Mouse (Mus musculus): ENCODE measurements at regions not wholly inside any gene's neighbourhood (a gene's known extent, or its start where the extent isn't known, plus 50 kb on each side); places are given as distances from the start of the nearest gene placed in this dataset.

DNA sequence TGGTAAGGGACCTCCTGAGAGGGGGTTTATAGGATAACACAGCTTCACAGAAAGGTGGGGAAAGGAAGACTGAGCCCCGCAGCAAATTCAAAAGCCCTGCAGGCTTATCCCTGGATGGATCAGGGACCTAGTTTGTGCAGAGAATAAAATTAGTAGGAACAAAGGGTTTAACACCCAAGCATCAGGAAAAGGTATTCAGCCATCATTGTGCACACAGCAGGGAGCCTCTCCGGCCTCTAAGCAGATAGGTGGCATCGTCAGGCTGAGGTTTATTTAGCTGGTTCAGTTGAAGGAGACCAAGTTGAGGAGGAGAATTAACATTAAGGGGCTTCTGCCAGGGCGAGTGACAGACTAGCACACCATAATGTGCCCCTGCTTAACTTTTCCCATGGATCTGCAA is 571.3 kb downstream of the Cdk5rap2 start:
- Histone ChIP-seq H3K27me3 (no peaks in the 10 kb centered on the region), H3K36me3 (no peaks in the 10 kb centered on the region), H3K9me3 (no peaks in the 10 kb centered on the region), H3K4me1 (no peaks in the 10 kb centered on the region), H3K4me3 (no peak overlapping the region), H3K27ac (no peak overlapping the region), H3K4me2 (replicated peaks) (no peak overlapping the region), H3K9ac (no peak overlapping the region)
- WGBS, result 35% methylated on average over 4 of the region's 4 CpGs
- no peak for ATAC-seq (ENCODE audit: low FRiP score, low read depth)

DNA sequence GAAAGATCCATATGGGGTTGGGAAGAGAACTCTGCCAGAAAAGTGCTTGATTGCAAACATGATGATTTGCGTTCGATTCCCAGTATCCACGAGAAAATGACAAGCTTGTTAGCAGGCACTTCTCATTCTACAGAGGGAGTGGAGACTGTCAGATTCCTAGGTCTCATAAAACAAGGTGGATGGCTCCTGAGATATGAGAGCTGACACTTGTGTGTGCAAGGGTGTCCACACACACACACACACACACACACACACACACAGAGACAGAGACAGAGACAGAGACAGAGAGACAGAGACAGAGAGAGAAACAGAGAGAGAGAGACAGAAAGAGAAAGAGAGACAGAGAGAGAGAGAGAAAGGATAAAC is 585.4 kb downstream of the Cdk5rap2 start:
- H3K36me3 ChIP-seq, result no peaks in the 10 kb centered on the region
- H3K9ac ChIP-seq, result no peak overlapping the region
- H3K4me1 ChIP-seq, result no peaks in the 10 kb centered on the region
- 61% methylated on average over 3 of the region's 3 CpGs for WGBS
- no peak overlapping the region for H3K4me2 ChIP-seq (replicated peaks)
- no peaks in the 10 kb centered on the region for H3K27me3 ChIP-seq
- no peak for ATAC-seq (ENCODE audit: low FRiP score, low read depth)
- H3K27ac ChIP-seq, result no peak overlapping the region
- no peaks in the 10 kb centered on the region for H3K9me3 ChIP-seq
- no peak overlapping the region for H3K4me3 ChIP-seq

DNA sequence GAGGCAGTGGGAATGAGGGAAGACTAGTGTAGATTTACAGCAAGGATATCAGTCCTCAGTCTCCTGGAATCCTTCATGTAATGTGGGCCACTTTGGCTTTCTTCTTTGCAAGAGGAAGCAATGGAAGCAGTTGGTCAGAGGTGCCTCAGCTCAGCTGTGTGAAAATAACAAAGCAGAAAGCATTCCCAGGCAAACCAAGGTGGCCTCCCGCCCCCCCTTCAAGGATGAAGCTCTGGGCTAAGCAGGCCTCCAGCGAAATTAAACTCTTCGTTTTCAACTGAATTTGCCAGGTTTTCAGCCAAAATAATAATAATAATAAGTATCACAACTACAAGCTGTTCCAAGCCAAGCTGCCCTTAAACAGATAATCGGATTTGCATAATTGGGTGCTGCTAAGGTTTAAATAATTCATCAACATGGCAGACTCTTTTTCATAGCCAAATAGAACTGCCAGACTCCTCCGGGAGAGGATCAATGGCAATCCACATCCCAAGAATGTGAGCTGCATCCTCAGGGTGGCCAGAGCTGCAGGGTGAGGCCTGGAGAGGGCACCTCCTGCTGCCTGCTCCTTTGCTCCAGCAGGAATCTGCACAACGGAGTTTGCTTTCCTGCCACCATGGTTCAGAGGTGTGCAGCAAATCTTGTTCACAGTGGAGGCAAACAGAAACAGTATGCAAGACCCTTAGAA is 585.9 kb downstream of the Cdk5rap2 start:
- Histone ChIP-seq H3K9me3 (no peaks in the 10 kb centered on the region), H3K36me3 (no peaks in the 10 kb centered on the region), H3K4me2 (replicated peaks) (no peak overlapping the region), H3K4me3 (no peak overlapping the region), H3K27ac (no peak overlapping the region), H3K27me3 (no peaks in the 10 kb centered on the region), H3K4me1 (no peaks in the 10 kb centered on the region), H3K9ac (no peak overlapping the region)
- ATAC-seq (ENCODE audit: low FRiP score, low read depth), result no peak
- WGBS, result 36% methylated on average over 6 of the region's 6 CpGs

DNA sequence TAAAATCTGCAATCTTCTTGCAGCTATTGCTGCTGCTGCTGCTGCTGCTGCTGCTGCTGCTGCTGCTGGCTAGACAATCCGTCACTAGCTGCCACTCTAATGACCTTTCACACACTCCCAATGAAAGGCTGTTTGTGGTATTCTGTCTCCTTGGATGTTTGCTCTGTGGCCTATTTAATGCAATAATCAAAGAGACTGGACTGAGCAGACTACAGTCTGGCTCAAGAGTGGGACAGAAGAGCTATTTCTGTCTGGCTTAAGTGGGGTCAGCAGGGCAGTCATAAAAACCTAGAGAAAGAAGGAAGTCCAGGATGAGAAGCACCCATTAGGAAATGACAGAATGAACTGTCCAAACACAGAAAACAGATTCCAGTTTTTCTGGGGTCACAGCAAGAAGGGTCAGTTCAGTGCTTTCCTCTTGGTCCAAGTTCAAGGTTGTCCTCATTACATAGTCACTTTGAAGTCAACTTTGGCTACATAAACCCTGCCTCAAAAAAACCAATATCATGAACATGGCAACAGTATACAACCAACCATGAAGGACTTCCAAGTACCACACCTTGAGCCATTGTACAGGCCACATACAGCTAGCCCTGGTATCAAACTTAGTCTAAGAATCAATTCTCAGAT is 586.8 kb downstream of the Cdk5rap2 start:
- no peaks in the 10 kb centered on the region for H3K27me3 ChIP-seq
- no peak overlapping the region for H3K9ac ChIP-seq
- no peak overlapping the region for H3K4me3 ChIP-seq
- H3K4me2 ChIP-seq (replicated peaks), result no peak overlapping the region
- H3K9me3 ChIP-seq, result no peaks in the 10 kb centered on the region
- H3K4me1 ChIP-seq, result no peaks in the 10 kb centered on the region
- ATAC-seq (ENCODE audit: low FRiP score, low read depth), result no peak
- WGBS, result 5% methylated on average over 1 of the region's 1 CpGs
- H3K36me3 ChIP-seq, result no peaks in the 10 kb centered on the region
- no peak overlapping the region for H3K27ac ChIP-seq

DNA sequence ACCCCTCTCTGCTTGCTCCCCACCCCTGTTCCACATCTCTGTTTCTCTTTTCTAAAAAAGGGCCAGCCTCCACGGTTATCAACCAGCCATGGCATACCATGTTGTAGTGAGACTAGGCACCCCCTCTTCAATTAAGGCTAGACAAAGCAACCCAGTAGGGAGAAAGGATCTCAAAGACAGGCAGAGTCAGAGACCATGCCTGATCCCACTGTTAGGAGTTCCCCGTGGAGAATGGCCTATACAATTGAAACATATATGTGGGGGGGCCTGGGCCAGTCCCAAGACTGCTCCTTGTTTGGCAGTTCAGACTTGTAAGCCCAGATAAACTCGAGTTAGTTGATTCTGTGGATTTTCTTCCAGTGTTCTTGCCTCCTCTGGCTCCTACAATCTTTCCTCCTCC is 591.4 kb downstream of the Cdk5rap2 start:
- Histone ChIP-seq H3K27ac (no peak overlapping the region), H3K4me3 (no peak overlapping the region), H3K4me2 (replicated peaks) (no peak overlapping the region), H3K9ac (no peak overlapping the region), H3K36me3 (no peaks in the 10 kb centered on the region), H3K27me3 (no peaks in the 10 kb centered on the region), H3K4me1 (no peaks in the 10 kb centered on the region), H3K9me3 (no peaks in the 10 kb centered on the region)
- WGBS, result 65% methylated on average over 3 of the region's 3 CpGs
- ATAC-seq (ENCODE audit: low FRiP score, low read depth), result no peak

DNA sequence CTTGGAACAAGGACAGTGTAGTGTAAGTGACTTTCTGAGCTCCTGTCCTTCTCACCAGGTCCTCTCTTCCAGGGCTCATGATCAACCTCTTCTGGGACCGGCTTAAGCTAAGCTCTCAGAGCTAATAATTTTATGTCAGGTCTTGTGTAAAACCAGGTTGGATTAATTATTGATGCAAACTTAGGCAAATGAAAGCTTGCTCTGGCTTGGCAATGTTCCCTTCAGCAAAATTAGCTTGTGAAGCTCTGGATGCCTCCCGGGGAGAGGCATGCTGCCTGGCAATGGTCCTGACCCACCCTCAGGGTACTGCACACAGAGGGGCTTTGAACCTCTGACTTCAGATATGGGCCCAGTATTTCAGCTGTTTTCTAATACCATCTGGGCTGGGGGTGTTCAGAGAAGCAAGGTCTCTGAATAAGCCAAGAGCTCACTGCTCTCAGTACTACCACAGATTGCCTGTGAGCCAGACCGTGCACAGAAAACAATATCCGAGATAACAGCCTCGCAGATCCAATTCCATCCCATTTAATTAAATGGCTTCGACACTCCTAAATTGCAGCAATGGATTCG is 624.7 kb downstream of the Cdk5rap2 start:
- Histone ChIP-seq H3K4me1 (no peaks in the 10 kb centered on the region), H3K9ac (no peak overlapping the region), H3K4me2 (replicated peaks) (no peak overlapping the region), H3K27me3 (no peaks in the 10 kb centered on the region), H3K36me3 (no peaks in the 10 kb centered on the region), H3K27ac (no peak overlapping the region), H3K9me3 (no peaks in the 10 kb centered on the region), H3K4me3 (no peak overlapping the region)
- WGBS, result 74% methylated on average over 7 of the region's 7 CpGs
- ATAC-seq (ENCODE audit: low FRiP score, low read depth), result no peak

DNA sequence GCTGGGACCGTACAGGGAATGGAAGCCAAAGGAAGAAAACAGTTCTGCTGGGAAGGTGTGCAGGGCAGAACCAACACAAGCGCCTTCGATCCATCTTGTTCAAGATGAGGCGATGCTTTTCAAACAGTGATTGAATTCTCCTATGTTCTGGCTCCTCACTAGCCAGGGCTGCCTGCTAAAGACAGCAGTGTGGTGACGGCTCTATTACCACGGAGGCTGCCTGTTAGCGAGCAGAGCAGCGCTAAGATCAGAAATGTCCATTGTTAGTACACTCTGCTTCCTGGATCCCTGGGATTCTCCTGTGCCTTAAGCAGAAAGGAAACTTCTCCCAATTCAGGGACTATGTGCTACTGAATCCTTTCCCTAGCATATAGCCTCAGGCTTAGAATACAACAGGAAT is 629.0 kb downstream of the Cdk5rap2 start:
- WGBS, result 75% methylated on average over 8 of the region's 8 CpGs
- ATAC-seq (ENCODE audit: low FRiP score, low read depth), result no peak

DNA sequence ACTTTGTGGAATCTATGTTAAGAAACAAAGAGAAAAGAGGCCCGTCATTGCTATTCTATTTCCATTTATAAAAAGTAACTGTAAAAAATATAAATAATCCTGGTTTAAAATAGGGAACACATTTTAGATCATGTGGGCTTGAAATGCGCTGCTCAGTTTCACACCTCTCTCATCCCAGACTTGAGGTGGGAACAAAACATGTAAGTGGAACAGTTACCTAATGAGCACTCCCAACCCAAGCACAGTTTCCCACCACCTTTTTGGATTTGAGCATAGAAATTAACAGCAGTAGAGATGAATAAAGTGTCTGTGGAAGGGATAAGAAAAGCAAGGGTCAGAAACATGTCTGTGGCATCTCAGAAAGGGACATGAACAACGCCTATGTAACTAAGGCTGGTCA is 648.4 kb downstream of the Cdk5rap2 start:
- no peak for ATAC-seq (ENCODE audit: low FRiP score, low read depth)

More for the DNA sequence above, 629.0 kb downstream of the Cdk5rap2 start:
- H3K4me2 ChIP-seq (replicated peaks), result no peak overlapping the region
- no peaks in the 10 kb centered on the region for H3K36me3 ChIP-seq
- no peak overlapping the region for H3K9ac ChIP-seq
- H3K4me1 ChIP-seq, result no peaks in the 10 kb centered on the region
- no peaks in the 10 kb centered on the region for H3K9me3 ChIP-seq
- H3K4me3 ChIP-seq, result no peak overlapping the region
- H3K27ac ChIP-seq, result no peak overlapping the region
- no peaks in the 10 kb centered on the region for H3K27me3 ChIP-seq

DNA sequence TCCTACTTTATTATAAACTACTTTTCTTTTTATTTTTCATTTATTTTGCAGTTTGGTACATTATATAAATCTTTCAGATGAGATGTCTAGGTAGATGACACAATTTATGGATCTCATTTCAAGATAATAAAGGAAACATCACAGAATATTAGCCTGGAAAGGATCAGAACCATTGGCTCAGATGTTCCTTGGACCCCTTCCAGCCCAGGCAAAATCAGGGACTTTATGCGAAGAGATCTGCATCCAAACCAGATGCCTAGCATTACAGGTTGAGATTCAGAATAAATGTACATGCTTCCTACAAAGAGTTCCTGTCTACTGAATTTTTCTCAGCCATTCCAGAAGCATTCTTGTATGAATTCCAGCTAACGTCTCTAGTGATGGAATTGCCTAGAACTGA is 650.6 kb downstream of the Cdk5rap2 start:
- ATAC-seq (ENCODE audit: low FRiP score, low read depth), result no peak

More for the DNA sequence above, 648.4 kb downstream of the Cdk5rap2 start:
- Histone ChIP-seq H3K4me3 (no peak overlapping the region), H3K27me3 (no peaks in the 10 kb centered on the region), H3K27ac (no peak overlapping the region), H3K9me3 (no peaks in the 10 kb centered on the region), H3K9ac (no peak overlapping the region), H3K4me1 (no peaks in the 10 kb centered on the region), H3K4me2 (replicated peaks) (no peak overlapping the region), H3K36me3 (no peaks in the 10 kb centered on the region)
- WGBS, result 82% methylated on average over 3 of the region's 3 CpGs

DNA sequence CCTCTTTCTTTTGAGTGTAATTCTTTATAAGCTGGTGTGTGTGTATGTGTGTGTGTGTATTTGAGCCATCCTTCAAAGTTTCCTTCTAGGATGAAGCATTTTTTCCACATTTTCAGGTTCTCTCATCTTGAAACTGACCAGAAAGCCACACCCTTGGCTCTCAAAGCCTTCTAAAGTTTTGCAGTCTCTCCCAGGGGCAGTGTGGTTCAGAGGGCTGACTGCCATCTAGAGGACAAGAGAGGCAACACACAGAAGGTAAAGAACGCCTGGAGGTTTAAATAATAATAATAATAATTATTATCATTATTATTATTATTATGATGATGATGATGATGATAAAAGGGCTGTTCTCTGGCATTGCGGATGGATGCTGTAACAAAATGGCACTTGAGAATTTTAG is 655.7 kb downstream of the Cdk5rap2 start:
- Histone ChIP-seq H3K9me3 (no peaks in the 10 kb centered on the region), H3K4me2 (replicated peaks) (no peak overlapping the region), H3K4me3 (no peak overlapping the region), H3K9ac (no peak overlapping the region), H3K4me1 (no peaks in the 10 kb centered on the region), H3K36me3 (no peaks in the 10 kb centered on the region), H3K27ac (no peak overlapping the region), H3K27me3 (no peaks in the 10 kb centered on the region)
- ATAC-seq (ENCODE audit: low FRiP score, low read depth), result peak; percentile 44; the same call in 1 of the 2 replicates
- 62% methylated on average over 2 of the region's 2 CpGs for WGBS

More for the DNA sequence above, 650.6 kb downstream of the Cdk5rap2 start:
- no peaks in the 10 kb centered on the region for H3K27me3 ChIP-seq
- H3K4me1 ChIP-seq, result no peaks in the 10 kb centered on the region
- 61% methylated on average over 2 of the region's 2 CpGs for WGBS
- H3K4me2 ChIP-seq (replicated peaks), result no peak overlapping the region
- no peak overlapping the region for H3K27ac ChIP-seq
- no peaks in the 10 kb centered on the region for H3K9me3 ChIP-seq
- no peak overlapping the region for H3K4me3 ChIP-seq
- no peak overlapping the region for H3K9ac ChIP-seq
- H3K36me3 ChIP-seq, result no peaks in the 10 kb centered on the region

DNA sequence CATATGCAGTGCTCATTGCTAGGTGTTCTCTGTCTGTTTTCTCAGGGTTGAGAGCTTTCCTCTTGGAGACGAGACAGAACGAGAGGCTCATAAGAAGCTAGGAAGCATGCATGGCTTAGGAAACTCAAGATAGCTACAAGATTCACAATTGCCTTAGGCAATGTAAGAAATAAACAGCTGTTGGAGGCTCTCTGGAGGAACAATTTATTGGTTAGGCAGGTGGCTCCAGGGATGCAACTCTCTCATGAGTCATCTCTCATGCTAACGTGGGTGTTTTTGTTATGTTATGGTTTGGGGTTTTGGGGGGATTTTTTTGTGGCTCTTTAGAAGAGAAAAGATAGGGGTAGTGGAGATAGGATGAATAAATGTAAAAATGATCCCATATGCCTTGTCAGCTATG is 657.2 kb downstream of the Cdk5rap2 start:
- Histone ChIP-seq H3K9me3 (no peaks in the 10 kb centered on the region), H3K4me2 (replicated peaks) (no peak overlapping the region), H3K27me3 (no peaks in the 10 kb centered on the region), H3K36me3 (no peaks in the 10 kb centered on the region), H3K27ac (no peak overlapping the region), H3K4me1 (0 out of 2 replicates have a peak, but pooled peaks cover under 1% of the 10 kb centered on the region), H3K9ac (no peak overlapping the region), H3K4me3 (no peak overlapping the region)
- WGBS, result 74% methylated on average over 3 of the region's 3 CpGs
- no peak for ATAC-seq (ENCODE audit: low FRiP score, low read depth)

DNA sequence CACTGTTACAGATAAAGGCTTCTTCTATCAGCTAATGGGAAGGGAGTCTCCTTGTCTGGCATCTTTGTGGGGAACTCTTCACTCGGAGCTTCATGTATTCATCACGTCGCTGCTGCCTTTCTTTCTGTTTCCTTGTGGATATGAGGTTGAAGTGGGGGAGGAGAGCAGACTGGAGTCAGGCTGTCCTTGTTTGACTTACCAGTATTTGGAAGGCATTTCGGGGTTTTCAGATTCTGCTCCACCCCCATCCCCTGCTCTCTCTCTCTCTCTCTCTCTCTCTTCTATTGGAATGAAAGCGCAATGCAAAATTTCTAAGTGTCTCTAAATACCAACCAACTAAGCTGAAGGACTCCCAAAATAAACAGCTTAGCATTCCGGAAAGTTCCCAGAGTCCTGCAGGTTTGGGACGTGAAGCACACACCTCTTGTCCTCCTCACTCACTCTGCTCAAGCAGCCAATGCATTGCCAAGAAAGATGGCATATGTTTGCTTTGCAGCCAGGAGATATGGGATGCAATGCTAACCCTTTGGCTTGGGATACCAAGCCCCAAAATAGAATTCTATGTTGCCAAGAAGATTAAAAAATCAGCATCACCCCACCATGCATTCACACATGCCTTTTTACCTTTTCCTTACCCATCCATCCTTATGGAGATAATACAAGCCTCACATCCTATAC is 670.3 kb downstream of the Cdk5rap2 start:
- no peak overlapping the region for H3K9ac ChIP-seq

More for the DNA sequence above, 670.3 kb downstream of the Cdk5rap2 start:
- H3K4me3 ChIP-seq, result no peak overlapping the region
- no peaks in the 10 kb centered on the region for H3K9me3 ChIP-seq
- H3K4me2 ChIP-seq (replicated peaks), result no peak overlapping the region
- no peak for ATAC-seq (ENCODE audit: low FRiP score, low read depth)
- 80% methylated on average over 7 of the region's 7 CpGs for WGBS
- no peaks in the 10 kb centered on the region for H3K4me1 ChIP-seq
- H3K27me3 ChIP-seq, result no peaks in the 10 kb centered on the region
- H3K36me3 ChIP-seq, result no peaks in the 10 kb centered on the region
- no peak overlapping the region for H3K27ac ChIP-seq

Measured in limb, embryonic 13.5 days (tissue).